Mouse (Mus musculus): ENCODE results near the gene Nod1.

DNA sequence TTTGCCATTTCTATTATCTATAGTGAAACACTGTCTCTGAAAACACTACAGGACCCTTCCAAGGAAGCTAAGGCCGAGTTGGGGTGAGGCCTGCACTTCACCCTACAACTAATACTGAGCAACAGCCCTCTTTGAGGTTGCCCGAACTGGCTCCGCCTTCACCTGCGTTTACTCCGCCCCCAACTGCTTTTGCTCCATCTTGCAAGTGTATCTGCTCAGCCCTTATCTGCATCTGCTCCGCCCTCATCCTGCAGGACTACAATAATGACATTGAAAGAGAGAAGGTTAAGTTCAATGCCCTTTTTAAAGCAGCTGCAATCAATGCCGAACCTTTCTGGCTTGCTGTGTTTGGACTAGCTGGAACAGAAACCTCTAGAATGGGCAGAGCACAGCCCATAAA lies 49.4 kb upstream of the Nod1 start:
- TF ChIP-seq CTCF (IDR thresholded peaks at IDR 0.05; ENCODE audit: low read depth) (no peak), EP300 (IDR thresholded peaks at IDR 0.05; ENCODE audit: low read depth) (no peak)

Data from heart, postnatal 0 days (tissue).